Mouse (Mus musculus) gastrocnemius, adult 8-10 months (tissue): ENCODE results near the gene Max. TPM values are rescaled to one million over a fixed set of nuclear protein-coding genes. Genes with fewer than 3 reads are reported as not detected.

ENCODE experiments used
- DNase-seq, 2 experiments: peaks; one replicate each; pipeline ENCODE4 v3.0.0; 2022; ENCODE audit warnings: low spot score in 2 of 2
- total RNA-seq, 4 experiments: library from RNA; stranded (reverse); gene quantifications; 2 replicates each; pipeline ENCODE4 v1.2.4; 2022

Max gene
- total RNA-seq, 4 experiments from 2014 or later = 27.0 to 40.6 (median 31.6) TPM

- DNase-seq = no peak
Observed at GRCm38 (mm10) chr12:76923118-76923517, 38.9 kb downstream of the Max start.

- no peak for DNase-seq
Observed at GRCm38 (mm10) chr12:76920990-76921389, 41.0 kb downstream of the Max start.

- no peak for DNase-seq
Observed at GRCm38 (mm10) chr12:76920398-76920797, 41.6 kb downstream of the Max start.

- no peak for DNase-seq
Observed at GRCm38 (mm10) chr12:76918855-76919254, 43.1 kb downstream of the Max start.

- DNase-seq = no peak
Observed at GRCm38 (mm10) chr12:76918113-76918512, 43.9 kb downstream of the Max start.

GRCm38 (mm10) chr12:76916163-76916562 lies 45.8 kb downstream of the Max start:
- no peak for DNase-seq

- no peak for DNase-seq
Observed at GRCm38 (mm10) chr12:76912193-76912592, 49.8 kb downstream of the Max start.

- DNase-seq = no peak
Observed at GRCm38 (mm10) chr12:76911171-76911726, 50.8 kb downstream of the Max start.

- no peak for DNase-seq
Observed at GRCm38 (mm10) chr12:76910258-76910940, 51.6 kb downstream of the Max start.

- DNase-seq = no peak
Observed at GRCm38 (mm10) chr12:76909218-76909617, 52.8 kb downstream of the Max start.

- DNase-seq = no peak
Observed at GRCm38 (mm10) chr12:76906278-76906677, 55.7 kb downstream of the Max start.

GRCm38 (mm10) chr12:76901508-76902294 lies 60.3 kb downstream of the Max start:
- DNase-seq = no peak

- DNase-seq = peak; percentile 9 to 31
Observed at GRCm38 (mm10) chr12:76899261-76899975, 62.6 kb downstream of the Max start.

- DNase-seq = no peak
Observed at GRCm38 (mm10) chr12:76898141-76898540, 63.9 kb downstream of the Max start.

GRCm38 (mm10) chr12:76897006-76897405 lies 65.0 kb downstream of the Max start:
- DNase-seq = peak in 1 of 2 experiments; percentile 15

GRCm38 (mm10) chr12:76896566-76896965 lies 65.4 kb downstream of the Max start:
- DNase-seq = no peak

- no peak for DNase-seq
Observed at GRCm38 (mm10) chr12:76895777-76896176, 66.2 kb downstream of the Max start.

GRCm38 (mm10) chr12:76894792-76895559 lies 67.0 kb downstream of the Max start:
- DNase-seq = no peak

- DNase-seq = no peak
Observed at GRCm38 (mm10) chr12:76892910-76893695, 68.9 kb downstream of the Max start.

GRCm38 (mm10) chr12:76891160-76891559 lies 70.8 kb downstream of the Max start:
- no peak for DNase-seq
